Mouse (Mus musculus) right cerebral cortex, adult 18-20 months (tissue): ENCODE results near the gene Gm20721.
A peak's percentile ranks its signal among the peaks of the same experiment; 100 is the strongest.
"Not testable (repeated sequence)": the region's sequence is repeated elsewhere in the genome, so short reads cannot be mapped to it uniquely, and the experiment has no call there.

Source experiments
- DNase-seq: peaks from one replicate; pipeline ENCODE4 v3.0.0; 2022; ENCODE audit warnings: mixed read lengths

Gm20721 gene

DNA sequence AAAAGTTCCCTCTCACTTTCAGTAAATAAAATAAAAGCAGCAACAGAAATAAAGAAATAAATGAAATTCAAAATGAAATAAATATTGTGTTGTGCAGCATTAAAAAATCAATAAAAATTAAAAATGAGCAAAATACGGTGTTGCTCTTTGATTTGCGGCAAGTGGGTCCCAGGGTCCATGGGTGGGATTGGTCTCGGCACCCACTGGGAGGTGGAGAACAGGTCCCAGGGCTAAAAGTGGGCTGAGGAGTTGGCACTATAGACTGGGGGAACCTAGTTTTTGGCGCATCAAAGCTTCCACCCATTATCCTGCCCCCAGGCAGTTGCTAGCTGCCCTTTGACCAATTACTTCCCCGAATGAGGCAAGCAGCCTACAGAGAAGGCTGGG, at the start of gene Gm20721:
TSS of gene Gm20721 (minus strand) at position 101 of the 387 bp plus-strand sequence.
- DNase-seq: no peak

DNA sequence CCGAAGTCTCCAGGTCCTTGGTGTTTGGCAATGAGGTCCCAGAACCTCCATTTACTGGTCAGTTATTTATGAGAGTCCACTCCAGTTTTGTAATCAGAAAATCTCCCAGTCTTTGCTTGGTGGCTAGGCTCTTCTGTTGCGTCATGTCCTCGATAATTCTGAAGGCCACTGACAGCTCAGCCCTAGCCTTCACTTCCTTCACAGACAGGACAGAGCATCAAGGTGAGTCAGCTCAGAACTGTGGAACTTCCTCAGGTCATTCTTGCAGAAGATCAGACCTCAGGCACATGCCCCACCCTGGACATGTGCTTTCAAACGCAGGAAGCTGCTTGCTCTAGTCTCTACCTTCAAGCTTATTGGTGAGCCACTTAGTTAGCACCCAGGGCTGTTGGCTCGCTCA, 46.9 kb upstream of the Gm20721 start:
- DNase-seq: no peak

DNA sequence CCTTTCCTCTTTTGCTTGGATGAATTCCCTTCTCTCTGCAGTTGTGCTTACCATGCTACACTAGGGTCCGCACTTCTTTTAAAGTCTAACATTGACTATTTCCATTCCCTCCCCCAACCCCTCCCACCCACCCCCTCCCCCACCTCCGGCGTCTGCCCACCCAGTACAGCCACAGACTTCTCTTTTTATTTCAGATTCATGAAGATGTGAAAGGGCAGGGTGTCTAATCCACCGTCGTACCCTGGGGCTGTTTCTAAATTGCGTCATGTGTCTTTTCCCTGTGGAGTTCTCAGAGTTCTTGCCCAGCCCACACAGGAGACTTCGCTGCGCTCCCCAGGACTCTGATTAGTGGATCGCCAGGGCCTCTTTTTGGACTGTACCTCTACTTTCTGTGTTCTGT, 46.0 kb upstream of the Gm20721 start:
- DNase-seq: no peak

DNA sequence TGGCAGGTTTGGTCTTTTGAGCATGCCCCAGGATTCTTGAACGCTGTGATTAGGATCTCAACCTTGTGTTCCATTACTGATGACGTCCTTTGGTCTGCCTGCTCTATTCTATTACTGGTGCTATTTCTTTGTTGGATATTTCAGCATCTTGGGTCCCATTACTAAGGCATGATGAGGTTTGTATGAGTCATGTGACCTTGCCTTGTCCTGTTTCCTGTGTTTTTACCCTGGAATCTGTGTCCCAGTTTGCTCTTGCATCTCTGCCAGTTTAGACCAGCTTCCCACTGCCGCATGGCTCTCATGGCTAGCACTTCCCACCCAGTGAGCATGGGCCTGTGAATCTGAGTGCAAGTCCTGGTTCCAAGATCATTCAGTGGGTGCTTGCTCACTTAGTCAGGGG, 45.4 kb upstream of the Gm20721 start:
- no peak for DNase-seq

DNA sequence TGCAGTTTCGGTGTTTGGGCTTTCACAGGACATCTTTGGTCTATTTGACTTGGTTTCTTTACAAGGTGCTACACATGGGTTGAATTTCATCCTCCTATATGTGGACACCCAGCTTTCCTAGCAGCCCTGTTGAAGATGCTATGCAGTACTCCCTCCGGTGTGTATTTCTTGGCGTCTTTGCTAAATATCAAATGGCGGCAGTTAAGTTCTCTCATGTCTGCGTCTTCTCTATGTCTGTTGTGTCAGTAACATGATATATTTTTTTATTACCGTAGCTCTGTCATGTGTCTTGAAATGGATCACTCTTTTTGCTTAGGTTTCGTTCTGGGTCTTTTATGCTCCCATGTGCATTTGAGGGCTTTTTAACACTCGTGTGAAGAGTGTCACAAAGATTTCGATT, 34.5 kb upstream of the Gm20721 start:
- DNase-seq: no peak

DNA sequence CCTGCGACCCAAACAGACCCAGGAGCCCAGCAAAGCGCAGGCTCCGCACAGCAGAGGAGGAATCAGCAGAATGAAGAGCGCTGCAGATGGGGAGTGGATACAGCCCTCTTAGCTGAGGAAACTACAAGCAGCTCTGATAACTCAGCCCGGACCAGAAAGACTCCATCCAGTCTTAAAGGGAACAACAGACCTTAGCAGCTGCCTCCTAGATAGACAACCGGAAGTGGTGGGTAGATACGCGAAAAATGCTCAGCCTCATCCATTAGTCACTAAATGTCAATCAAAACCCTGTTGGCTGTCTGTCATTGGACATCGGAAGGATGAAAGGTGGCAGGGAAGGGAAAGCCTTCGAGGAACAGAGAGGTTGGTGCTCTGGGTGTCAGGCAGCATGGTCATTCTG, 20.1 kb upstream of the Gm20721 start:
- DNase-seq: no peak

DNA sequence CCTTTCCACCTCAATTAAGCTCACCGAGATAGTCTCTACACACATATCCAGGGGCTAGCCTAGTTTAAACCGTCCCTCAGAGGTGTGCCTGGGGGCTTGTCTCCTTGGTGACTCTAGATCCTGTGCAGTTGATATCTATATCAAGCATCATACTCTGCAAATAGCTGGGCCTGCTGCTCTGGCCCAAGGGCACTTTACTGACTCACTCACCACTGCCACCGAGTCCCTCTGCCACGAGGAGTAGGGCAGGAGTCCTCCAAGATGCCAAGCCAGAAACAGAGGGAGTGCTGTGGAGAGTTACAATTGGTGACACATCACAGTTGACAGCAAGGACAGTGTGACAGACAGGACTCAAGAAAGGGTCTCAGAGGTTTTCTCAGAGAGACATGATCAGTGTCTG, 13.1 kb upstream of the Gm20721 start:
- DNase-seq: no peak

DNA sequence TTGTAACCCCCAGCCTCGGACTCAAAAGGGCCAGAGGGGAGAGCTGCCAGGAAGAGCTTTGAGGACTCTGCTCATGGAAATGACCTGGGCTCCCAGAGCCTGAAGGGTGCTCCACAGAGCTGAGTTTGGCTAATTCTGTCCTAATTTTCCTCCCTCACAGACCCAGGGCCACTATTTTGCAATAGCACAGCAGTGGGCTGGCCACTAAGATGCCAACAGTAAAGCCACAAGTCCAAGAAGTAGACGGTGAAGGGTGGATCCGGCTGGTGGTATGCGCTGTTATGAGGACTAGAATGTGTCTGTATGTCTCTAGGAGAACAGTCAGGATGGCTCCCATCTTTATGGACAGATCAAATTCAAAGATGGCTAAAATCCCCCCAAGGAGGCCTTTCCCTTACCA, 12.0 kb upstream of the Gm20721 start:
- no peak for DNase-seq

DNA sequence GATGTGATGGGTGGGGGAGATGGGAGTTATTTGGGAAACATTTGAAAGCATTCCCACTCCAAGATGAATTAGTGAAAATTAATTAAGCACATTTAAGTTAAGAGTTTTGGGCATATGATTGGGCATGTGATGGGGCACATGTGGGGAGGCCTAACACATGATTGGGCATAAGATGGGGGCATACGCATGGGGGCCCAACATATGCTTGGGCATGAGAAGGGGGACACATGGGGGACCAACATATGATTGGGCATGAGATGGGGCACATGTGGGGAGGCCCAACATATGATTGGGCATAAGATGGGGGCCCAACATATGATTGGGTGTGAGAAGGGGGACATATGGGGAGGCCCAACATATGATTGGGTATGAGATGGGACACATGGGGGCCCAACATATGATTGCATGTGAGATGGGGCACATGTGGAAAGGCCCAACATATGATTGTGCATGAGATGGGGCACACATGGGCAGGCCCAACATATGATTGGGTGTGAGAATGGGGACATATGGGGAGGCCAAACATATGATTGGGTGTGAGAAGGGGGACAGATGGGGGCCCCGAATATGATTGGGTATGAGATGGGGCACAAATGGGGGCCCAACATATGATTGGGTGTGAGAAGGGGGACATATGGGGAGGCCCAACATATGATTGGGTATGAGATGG, 622 bp upstream of the Gm20721 start:
- not testable (repeated sequence) for DNase-seq

DNA sequence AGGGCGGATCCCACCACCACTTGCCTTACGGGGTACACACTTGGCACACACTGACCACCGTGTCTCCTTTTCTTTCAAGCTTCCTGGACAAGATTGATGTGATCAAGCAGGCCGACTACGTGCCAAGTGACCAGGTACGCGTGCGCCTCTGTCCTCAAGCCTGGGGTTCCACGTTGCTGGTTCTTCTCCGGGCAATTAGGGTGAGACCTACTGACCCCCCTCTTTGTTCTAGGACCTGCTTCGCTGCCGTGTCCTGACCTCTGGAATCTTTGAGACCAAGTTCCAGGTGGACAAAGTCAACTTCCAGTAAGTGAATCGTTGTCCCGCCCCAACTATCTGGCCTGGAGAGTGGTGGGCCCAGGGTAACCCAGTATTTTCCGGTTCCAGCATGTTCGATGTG, 1.5 kb downstream of the Gm20721 start:
- no peak for DNase-seq

DNA sequence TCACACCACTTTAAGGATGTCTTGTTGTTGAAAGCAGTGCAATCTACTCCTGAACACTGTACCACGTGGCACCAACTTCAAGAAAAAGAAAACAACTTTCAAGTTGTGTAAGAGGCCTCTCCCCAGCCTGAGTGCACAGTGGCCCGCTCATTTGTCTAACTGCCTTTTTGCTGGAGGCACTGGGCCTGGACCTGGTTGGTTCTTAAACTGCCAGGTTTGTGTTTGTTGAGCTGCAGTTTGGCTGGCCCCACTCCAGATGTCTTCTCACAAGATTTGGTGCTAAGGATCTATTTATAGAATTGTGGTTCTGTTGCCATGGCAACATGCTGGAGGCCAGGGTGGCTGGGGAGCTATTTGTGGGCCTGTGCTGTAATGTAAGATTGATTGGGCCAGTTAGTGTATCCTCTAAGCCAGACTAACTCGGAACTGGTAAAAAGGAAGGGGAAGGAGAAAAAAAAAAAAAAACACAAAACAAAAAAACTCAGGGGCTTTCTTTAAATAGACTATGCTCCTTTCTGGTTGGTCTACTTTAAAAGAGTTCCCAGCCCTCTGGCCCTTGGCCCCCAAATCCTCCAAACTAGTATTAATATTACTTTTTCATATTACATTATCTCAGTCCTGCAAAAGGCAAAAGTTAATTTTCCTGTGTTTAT, 2.4 kb downstream of the Gm20721 start:
- peak; percentile 74 for DNase-seq

DNA sequence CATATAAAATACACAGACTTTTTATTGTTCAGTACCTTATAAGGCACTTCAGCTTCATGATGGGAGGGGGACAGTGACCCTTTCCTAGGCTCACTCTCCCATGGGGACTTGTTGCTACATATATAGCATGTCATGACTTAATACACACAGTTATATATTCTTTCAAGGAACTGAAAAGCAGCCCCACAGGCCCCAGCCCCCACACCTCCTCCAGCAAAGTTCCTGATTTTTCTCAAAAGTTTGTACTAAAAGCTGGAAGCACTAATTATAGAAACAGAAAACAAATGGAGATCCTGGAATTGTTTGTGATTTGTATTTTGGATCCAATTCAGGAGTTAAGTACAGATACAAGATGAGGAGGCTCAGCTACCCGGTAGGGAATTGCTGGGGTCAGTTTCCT, 2.9 kb downstream of the Gm20721 start:
- no peak for DNase-seq

DNA sequence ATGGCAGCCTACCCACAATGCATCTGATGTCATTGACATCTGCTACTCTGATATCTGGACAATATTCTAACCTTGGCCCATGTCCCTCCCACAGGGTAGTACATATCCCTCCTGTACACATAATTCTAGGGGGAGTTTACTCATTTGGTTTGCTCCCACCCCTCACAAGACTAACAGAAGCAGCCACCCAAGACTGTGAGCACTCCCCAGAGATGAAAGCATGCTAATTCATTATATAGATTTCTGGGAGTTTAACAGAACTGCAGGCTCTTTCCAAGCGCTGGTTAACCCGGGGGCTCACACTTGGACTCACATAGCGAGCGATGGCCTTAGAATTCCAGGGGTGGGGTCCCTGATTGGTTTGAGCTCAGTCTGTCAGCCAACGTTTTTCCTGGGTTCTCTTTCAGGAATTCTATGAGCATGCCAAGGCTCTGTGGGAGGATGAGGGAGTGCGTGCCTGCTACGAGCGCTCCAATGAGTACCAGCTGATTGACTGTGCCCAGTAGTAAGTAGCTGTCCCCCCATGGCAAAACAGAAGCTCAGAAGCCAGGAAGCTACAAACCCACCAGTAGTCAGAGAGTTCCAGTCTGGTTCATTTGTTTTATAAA, 3.6 kb downstream of the Gm20721 start:
- no peak for DNase-seq

DNA sequence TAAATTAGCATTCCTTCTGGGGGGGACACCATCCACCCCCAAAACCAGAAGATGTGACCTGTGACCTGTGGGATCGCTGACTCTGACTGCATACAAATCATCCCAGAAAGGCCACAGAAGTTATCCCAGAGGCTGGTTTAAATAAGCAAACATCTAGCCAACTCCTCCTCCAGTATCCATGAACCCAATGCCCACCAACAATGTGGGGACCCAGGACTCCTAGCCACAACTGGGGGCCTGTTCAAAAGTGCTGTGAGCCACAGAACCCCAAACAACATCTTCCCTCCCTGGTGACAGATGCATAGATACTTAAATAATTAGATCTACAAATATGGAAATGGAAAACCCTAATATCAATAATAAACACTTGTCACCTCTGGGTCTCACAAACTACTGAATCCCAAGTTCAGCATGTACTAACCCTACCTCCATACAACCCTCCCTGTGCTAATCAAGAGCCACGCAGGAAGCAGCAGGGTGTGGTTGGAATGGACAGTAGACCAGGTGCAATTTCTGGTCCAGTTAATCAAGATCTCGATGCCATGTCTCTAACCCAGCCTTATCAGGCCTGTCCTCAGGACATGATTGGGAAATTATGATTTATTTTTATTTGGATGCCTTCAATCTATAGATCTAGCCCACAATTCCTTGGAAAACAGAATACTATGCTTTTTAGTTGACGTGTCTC, 5.5 kb downstream of the Gm20721 start:
- no peak for DNase-seq

DNA sequence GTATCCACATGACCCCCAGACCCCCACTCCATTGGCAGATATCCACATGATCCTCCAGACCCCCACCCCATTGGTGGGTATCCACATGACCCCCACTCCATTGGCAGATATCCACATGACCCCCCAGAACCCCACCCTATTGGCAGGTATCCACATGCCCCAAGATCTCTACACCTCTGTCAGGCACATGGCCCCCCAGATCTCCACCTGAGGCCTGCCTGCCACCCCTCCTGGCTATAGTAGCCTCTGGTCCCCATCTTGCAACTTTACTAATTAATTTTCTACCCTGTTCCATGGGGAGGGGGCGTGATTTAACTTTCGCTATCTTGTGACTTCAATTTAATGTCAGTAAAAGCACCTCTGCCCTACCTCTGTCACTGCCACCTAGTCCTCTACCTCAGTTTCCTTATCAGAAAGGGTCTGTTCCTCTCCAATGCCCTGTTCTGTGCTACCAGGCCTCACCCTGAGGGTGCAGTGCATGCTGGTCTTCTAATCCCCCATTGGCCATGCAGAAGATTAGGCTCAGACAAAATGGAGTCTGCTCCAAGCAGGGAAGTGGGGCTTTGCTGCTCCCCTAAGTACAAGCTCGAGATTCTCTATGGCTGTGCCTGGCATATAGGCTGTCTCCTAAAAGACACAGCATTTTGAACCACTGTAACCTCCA, 6.2 kb downstream of the Gm20721 start:
- no peak for DNase-seq

DNA sequence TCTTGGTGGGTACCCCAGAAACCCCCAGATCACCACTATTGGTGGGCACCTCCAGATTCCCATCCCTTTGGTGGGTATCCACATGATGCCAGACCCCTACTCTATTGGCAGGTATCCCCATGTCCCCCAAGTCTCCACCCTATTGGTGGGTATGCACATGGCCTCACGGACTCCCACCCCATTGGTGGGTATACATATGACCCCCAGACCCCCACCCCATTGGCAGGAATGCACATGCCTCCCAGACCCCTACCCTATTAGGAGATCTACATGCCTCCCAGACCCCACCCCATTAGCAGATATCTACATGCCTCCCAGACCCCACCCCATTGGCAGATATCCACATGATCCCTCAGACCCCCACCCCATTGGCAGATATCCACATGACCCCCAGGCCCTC, 6.8 kb downstream of the Gm20721 start:
- no peak for DNase-seq

DNA sequence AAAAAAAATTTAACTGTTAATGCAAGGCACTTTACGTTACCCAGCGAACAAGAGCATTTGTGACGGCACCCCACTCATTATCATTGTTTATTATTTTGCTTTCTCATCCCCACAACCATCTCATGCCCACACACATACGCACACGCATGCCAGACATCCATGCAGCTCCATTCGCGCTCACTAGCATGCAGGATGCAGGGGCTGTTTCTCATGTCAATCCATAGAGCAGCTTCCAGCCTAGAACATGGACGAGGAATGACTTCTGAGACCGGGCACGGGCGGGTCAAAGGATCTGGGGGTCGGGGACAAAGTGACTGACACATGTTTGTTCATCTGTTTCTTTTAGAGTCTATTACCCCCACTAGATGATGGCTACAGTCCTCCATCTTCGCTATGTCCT, 9.2 kb downstream of the Gm20721 start:
- no peak for DNase-seq

DNA sequence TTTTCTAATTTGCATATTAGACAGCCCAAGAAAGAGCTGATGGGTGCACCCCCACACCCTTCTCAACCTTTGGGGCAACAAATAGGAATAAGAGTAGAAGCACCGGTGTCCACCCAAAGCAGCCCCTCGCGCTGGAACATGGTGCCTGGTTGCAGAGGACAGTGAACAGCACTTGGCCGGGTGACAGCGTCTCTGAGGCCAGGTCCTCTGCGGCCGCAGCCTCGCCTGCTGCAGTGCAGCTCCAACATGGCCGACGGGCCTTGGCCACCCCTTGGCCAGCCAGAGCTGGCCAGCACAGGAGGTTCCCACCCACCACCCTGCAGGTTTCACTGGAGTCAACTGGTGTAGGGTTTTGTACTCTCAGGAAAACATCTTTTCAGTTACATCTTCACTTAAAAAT, 12.1 kb downstream of the Gm20721 start:
- no peak for DNase-seq

DNA sequence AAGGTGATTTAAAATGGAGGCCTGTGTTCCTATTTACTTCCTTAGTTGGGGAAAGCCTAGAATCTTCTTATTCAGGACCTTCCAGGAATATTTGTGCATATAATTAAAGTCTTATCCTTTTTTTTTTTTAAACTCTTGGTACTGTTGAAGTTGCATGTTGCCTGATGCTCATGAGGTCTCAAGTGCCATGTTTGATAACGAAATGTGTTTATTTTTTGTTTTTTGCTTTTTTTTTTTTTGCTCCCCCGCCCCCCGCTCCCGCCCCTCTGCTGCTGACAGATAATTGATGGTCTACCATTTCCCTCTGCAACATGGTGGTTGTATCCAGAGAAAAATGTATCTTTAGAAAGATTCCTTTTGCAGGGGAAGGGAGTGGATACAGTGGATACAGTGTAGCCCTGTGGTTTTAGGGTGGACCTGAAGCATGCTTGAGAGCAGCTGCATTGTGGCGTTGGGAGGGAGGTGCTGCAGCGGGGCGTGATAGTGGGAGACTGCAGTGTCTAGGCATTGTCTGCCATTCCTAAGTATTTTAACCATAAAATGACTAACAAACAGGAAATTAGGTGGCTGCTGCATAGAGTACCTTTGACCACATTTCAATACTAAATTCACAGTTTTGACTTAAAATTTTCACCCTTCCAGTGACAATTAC, 13.1 kb downstream of the Gm20721 start:
- DNase-seq: no peak

DNA sequence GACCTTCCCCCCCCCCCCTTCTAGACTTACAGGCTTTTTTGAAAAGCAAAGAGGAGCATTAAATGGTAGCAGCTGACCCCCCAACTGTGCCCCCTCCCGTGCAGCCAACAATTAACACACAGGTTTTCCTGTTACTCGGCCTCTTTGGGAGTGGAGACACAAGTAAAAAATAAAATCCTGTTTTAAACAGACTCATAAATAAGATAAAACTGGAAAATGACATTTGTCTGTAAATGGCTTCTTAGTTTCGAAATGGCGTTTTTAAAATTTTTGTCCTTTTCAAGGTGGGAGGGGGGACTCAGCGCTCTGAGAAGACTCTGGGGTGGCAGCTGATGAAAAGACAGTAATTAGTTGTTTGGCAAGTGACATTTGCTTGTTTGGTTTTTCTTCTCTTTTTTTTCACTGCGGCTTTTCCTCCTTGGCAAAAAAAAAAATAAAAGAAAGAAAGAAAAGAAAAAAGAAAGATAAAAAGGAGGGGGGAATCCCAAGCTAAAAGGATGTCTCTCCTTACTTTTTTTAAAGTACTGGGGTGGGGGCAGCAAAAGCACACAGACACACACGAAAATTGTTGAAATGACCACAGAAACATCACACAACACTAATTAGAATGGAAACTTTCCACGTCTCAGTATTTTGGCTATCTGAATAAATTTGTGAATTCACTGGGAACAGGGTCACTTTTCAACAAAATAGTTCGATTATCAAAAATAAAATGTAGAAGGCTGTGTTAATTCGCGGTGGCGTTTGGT, 15.1 kb downstream of the Gm20721 start:
- no peak for DNase-seq

DNA sequence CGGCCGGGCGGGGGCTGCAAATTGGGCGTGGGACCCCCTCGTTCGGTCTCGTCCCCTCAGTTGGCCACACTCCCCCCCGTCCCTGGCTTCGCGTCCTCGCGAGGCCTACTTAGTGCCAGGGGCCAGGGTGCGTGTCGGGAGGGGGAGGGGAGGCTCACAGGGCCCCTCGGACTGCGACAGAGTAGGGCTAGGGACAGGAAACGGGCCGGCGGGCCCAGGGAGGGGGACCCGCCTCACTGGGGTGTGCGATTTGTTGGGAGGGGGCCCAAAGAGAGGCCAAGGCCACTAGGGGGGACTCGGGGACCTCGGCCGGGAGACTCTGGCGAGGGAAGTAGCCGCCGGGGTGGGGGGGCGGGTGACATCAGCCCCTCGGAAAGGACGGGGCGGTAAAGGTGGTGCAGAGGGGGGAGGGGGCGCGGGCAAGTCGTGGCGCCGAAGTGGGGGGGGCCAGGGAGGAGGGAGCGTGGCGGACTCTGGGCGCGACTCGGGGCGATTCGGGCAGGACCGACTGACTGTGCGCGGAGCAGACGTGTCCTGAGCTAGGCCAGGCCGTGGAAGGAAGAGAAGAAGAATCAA, 15.8 kb downstream of the Gm20721 start:
- DNase-seq: peak; percentile 55
